Mouse (Mus musculus): Measurements from ENCODE around the gene Gde1.

Gene Gde1

DNA sequence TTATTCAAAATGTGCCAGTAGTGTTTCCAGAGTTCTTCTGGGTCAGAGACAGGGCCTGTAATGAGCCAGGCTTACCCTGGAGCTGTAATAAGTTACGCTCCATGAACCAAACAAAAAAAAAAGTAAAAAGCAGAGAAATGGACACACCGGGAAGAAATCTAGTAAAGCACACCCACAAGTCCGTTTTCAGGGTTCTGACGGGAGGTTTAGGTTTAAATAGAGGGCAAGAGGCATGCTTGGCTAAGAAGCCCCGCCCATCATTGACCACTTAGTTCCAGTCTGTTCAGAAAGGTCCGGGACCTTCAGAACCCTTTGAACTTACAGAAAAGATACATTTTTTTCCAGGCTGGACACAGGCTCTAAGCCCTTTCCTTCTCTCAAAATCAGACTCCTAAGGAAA, 473 bp upstream of the Gde1 start:
- no peak for DNase-seq

DNA sequence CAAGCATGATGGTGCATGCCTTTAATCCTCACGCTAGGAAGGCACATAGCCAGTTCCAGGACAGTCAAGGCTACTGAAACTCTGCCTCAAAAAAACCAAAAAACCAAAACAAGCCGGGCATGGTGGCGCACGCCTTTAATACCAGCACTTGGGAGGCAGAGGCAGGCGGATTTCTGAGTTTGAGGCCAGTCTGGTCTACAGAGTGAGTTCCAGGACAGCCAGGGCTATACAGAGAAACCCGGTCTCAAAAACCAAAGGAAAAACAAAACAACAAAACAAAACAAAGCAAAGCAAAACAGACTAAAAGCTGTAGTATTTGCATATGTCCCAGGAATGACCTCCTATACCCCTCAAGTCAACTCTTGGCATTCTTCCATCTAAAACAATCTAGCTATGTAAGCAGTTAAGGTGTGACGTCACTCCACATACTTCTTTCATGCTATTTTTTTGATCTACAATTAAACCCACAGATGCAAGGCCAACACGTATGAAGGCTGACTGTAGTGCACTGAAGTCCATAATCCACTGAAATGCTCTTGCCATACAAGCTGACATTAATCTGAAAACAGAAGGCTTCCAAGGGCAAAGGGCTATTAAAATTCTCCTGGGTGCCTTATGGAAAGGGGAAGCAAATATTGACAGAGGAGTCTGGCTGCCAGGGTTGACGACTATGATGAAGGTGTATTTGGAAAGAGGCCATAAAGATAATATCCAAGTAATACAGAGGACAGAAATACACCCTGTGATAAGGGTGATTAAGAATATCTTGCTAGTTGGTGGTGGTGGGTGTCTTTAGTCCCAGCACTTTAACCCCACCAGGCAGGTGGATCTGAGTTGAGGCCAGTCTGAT, 1.4 kb downstream of the Gde1 start:
- no peak for DNase-seq

DNA sequence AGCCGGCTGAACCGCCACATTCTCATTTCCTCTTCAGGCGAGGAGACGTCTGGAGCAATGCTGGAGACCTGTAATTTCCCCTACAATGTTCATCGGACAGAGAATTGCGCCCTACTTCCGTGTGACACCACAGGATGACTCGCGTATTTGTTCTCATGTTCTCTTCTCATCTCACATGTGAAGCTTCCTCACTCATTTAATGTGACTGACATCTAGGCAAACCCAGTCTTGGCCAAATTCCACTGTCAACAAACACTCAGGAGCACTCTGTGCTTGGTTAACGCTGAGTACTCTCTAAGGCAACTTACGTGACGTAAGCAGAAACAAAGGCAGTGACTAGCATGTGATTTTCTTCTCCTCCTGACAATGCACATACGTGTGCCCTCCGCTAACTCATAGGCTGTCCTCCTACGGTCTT, 2.4 kb downstream of the Gde1 start:
- no peak for DNase-seq

DNA sequence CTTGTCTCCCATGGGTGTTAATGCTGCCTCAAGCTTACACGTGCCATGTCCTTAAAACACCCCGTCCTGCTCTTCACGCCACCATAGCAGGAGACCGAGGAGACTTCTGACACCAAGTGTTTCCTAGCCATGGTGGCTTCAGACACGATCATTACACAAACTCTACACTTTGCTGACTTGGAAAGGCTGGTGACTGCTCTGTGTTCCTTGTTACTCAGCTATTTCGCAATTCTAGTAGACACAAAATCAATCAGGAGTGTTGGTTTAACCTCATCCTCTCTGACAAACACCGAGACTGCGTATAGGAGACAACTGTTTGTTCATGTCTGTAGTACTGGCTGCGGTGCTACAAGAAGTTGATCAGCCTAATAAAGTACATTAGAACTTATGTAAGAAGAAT, 6.7 kb downstream of the Gde1 start:
- DNase-seq = no peak

DNA sequence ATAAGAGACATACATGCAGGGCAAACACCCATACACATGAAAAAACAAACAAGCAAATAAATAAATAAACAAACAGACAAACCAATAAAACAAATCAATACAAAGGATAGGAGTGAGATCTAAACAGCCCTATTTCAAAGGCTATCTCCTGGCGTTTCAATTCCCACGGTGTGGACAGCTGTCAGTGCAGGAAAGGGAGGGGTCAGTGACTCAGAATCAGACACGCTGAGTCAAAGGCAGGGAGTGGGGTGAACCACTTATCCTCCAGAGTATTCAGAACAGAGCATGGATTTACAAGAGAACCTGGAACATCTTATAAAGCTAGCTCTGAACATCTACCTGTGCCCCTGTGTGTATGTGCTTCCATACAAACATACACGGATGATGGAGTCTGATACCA, 8.4 kb downstream of the Gde1 start:
- DNase-seq = no peak

DNA sequence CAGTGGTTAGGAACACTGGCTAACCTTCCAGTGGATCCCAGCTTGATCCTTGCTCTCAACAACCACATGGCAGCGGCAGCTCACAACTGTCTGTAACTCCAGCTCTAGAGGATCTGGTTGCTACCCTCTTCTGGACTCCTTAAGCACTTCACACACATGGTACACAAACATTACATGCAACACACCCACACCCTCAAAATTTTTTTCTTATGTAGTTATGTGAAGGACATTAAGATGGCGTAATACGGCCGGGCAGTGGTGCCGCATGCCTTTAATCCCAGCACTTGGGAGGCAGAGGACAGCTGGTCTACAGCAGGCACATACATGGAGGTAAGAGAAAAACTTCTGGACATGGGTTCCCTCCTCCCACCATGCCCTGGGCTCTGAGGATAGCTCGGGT, 9.4 kb downstream of the Gde1 start:
- no peak for DNase-seq

DNA sequence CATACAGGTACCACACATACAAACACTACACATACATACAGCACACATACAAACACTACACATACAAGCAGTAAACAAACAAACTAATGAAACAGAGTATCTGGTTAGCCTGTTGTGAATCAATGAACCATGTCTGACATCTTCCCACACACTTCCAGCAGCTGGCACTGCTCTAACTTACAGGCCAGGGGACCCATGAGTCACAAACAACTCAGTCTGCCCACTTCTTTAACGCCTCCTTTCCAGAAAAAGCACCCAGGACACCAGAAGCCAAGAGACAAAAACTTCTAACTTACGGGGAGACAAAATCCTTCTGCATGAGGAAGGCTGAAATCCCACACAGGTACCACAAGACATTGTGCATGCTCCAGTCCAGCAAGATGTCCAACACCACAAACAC, 14.3 kb downstream of the Gde1 start:
- DNase-seq = no peak

DNA sequence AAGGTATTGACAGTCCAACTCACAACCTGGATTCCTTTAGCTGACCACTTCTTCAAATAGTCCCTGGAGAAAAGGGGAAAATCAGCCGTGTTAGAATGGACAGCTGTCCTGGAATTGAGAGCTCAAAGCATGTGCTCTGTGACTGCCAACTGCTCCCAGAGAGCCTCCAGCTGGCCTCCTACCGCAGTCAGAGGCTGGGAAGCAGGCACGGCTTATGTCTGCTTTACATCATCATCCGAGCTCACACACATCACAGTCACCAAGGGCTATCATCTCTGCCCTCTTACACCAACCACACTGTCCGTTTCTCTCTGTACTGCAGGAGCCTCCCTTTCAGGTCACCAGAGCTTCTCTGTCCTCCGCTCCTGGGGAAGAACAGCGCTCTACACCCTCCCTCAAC, 16.5 kb downstream of the Gde1 start:
- DNase-seq = no peak

DNA sequence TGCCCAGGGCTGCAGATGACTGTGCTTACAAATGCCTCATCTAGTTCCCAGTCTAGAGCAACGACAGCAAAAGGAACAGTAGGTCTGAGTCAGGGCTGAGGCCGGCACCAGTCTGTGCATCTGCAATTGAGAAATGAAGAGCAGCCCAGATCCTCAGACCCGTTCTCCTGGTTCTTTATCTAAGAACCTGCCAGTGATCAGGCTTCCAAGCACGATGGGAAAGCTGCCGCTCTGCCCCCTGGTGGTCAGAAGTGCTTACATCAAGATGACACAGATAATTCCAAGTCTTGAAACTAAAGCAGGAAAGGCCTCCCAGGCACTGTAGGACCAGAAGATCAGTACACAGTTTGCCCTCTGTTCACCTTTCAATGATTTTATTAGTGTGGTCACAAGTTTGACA, 17.4 kb downstream of the Gde1 start:
- DNase-seq = peak; percentile 96

DNA sequence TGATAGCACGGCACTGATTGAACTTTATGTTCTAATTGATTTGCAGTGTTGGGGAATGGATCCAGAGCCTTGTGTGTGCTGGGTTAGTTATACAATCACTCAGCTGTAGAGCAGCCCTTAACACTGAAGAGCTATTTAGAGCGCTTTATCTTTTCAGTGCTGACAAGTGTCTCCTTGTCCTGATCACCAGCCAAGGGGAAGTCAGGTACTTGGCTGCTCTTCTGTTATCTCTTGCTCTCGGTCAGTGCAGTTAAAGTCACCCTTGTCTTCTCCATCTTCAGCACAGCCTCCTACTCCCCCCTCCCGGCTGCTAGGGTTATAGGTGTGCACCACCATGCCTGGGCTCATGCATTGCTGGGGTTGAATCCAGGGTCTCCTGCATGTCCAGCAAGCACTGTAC, 28.8 kb downstream of the Gde1 start:
- no peak for DNase-seq

DNA sequence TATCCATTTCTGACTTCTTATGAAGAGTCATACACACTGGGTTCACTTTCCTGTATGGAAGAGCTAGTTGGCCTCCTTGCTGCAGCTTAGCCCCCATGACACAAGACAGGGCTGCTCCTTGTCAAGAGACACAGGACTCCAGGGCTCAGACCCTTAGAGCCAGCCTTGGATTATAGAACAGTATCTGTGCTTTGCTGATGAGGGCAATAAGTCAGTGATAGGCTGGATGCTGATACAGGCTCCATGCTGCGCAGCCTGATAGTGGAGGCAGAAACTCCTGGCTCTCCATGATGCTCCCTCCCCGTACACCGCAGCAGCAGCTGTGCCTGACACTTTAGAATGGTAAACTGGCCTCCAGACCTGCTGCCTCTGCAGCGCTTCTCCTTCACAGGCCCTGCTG, 35.4 kb downstream of the Gde1 start:
- no peak for DNase-seq

DNA sequence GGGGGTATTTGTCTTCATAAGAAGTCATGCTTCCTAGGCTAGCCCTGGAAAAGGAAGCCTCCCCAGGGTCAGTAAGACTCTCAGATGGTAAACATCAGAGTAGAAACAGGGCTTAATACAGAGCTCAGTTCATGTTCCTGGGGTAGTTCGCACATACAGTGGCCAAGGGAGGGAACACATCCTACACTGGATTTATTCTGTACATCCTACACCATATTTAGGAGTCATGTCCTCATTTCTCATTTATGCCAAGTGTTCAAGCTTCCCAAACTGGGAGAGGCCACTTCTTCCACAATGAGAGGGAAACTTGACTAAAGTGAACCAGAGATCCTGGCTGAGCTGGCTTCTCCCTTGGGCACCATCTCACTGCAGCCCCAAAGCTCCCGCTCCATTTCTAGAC, 37.8 kb downstream of the Gde1 start:
- no peak for DNase-seq

DNA sequence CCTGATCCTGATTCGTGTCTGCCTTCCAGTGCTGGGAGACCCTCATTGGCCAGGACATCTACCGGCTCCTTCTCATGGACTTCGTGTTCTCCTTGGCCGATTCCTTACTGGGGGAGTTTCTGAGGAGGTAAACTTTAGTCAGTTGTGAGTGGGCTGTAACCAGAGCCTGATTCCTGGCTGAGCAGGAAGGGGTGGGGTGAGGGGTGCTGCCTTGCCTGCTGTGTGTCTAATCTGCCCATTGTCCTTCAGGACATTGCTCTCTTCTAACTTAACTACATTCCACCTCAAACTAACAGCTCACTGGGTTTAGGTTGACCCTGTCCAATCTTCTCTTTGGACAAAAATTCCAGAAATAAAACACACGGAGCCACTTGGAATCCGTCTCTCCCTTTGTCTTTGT, 48.8 kb downstream of the Gde1 start:
- DNase-seq = no peak

DNA sequence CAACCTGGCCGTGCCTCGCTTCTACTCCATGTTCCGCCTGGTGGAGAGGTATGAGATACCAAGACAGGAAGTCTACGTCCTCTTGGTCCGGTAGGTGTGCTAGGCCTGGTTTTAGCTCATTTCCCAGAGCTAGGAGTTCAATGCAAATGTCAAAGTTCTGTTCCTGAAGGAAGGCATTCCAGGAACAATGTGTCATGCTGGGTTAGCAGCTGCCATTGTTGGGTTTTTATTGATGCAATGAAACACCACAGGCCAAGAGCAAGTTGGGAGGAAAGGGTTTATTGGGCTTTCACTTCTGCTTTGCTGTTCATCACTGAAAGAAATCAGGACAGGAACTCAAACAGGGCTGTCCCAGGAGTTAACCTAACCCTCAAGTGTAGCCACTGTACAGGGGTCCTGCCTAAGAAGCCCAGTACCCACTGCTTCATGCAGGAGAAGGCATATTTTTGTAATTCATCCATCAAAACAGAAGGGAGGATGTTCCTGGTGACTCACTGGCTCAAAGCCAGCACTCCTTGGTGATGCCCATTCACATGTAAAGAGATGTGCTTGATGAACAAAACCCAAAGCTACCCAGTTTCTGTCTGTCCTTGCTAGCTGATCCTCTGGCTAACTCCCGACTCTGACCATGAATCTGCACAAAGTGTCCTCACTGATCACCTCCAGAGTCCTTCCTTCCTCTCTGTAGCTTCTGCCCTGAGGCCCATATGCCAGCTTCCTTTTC, 52.8 kb downstream of the Gde1 start:
- no peak for DNase-seq

DNA sequence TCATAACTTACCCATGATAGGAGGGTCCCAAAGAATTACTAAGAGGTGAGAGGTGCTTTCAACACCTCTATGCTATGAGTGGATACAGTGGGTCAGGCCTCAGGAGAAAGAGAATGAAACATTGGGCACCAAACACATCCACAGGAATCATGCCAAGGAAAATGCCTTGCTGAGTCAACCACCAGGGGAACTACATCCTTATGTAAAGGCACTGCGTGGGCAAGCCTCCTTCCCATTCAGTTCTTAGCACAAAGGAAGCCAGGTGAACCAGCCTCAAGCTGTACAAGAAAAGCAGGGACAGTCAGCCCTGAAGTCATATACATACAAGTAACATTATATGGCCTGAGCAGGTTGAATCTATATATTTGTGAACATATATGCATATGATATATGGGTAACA, 54.7 kb downstream of the Gde1 start:
- no peak for DNase-seq

DNA sequence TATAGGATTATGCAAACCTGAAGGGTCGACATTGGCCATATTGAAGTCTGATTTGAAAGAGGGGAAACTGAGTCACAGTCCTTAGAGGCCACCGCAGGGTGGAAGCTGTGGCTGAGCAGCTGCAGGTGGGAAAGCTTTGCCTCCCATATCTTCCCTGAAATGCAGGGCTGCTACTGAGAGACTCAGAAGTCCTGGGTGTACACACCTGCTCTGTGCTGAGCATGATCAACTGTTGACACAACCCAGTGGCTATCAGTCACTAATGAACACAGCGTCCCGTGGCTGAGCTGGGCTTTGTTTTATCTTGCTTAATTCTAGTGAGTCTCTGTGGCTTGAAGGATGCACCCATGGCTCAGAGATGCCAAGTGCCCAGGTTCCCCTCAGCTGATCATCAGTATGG, 55.5 kb downstream of the Gde1 start:
- no peak for DNase-seq

DNA sequence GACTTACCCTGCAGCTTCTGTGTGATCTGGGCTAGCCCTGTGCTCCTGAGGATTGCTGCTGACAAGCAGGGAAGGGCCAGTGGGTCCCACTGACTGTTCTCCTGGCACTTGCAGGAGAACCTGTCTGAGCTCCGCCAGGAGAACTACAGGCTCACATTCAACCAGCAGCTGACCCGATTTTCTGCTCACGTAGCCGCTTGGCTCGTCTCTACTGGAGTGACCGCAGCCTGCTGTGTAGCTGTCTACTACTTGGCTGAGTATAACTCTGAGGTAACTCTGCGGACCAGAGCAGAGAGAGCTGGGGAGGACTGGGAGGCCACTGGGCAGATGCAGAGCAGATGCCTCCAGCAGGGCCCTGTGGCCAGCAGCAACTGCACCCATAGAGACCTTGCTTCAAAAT, 56.2 kb downstream of the Gde1 start:
- peak; percentile 3 for DNase-seq

DNA sequence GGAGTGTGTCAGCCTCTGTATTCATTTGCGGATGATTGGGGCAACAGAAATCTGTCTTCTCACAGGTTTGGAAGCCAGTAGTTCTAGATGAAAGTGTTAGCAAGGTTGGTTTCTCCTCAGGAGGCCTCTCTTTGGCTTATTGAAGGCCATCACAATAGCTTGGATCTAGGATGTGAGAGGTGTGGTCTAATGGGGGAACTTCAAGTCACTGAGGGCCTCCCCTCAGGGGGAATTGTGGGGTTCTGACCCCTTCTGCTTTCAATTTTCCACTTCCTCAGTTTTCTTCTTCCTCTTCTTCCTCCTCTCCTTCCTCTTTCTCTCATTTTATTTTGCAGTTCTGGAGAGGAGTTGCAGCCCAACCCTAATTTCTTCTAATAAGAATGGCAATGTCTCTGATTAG, 59.3 kb downstream of the Gde1 start:
- no peak for DNase-seq

Data from right cerebral cortex, postnatal 4 days (tissue).